Mouse (Mus musculus) MEL (cell line): ENCODE results near the gene Kyat1.
"Not testable (repeated sequence)": the region's sequence is repeated elsewhere in the genome, so short reads cannot be mapped to it uniquely, and the experiment has no call there.

Experiments
- BHLHE40 ChIP-seq: IDR thresholded peaks from 2 replicates; pipeline ENCODE4 v1.6.1; 2012; ENCODE audit warnings: low read depth, mild to moderate bottlenecking, inconsistent platforms, low read length, improper control_type of control experiment, borderline replicate concordance
- CTCF ChIP-seq, 3 experiments: IDR thresholded peaks in 2 of 3; conservative IDR thresholded peaks in 1 of 3; 2 replicates each; pipeline ENCODE4 v1.5.1; 2011 to 2012; ENCODE audit warnings: low read length in 3 of 3, low read depth in 2 of 3, mild to moderate bottlenecking in 2 of 3, improper control_type of control experiment in 1 of 3, inconsistent platforms in 1 of 3, mixed read lengths in 1 of 3, moderate library complexity in 1 of 3; ENCODE audit not compliant: control insufficient read depth in 1 of 3, insufficient read depth in 1 of 3, poor library complexity in 1 of 3, severe bottlenecking in 1 of 3
- ELF1 ChIP-seq: IDR thresholded peaks from 2 replicates; pipeline ENCODE4 v1.6.1; 2014; ENCODE audit warnings: low read depth, mild to moderate bottlenecking, inconsistent platforms, low read length, improper control_type of control experiment, moderate library complexity
- GABPA ChIP-seq: IDR thresholded peaks from 2 replicates; pipeline ENCODE4 v1.6.1; 2012; ENCODE audit warnings: low read depth, mild to moderate bottlenecking, inconsistent platforms, low read length, improper control_type of control experiment, moderate library complexity
- HCFC1 ChIP-seq: IDR thresholded peaks from 2 replicates; pipeline ENCODE4 v1.6.1; 2012; ENCODE audit warnings: low read depth, mild to moderate bottlenecking, inconsistent platforms, low read length, improper control_type of control experiment, moderate library complexity
- JUND ChIP-seq: IDR thresholded peaks from 2 replicates; pipeline ENCODE4 v1.6.1; 2011; ENCODE audit warnings: low read depth, mild to moderate bottlenecking, improper control_type of control experiment, low read length
- MEF2A ChIP-seq: IDR thresholded peaks from 2 replicates; pipeline ENCODE4 v1.6.1; 2014; ENCODE audit warnings: low read depth, mild to moderate bottlenecking, inconsistent platforms, low read length, improper control_type of control experiment; ENCODE audit not compliant: poor library complexity, insufficient replicate concordance, severe bottlenecking; ENCODE audit errors: extremely low read depth
- MYC ChIP-seq: IDR thresholded peaks from 2 replicates; pipeline ENCODE4 v1.6.1; 2011; ENCODE audit warnings: low read depth, mild to moderate bottlenecking, low read length, improper control_type of control experiment, moderate library complexity
- POLR2A ChIP-seq, 2 experiments: IDR thresholded peaks; 2 replicates each; pipeline ENCODE4 v1.6.1; 2011 to 2012; ENCODE audit warnings: low read length in 2 of 2, mild to moderate bottlenecking in 2 of 2, control low read depth in 1 of 2, improper control_type of control experiment in 1 of 2, low read depth in 1 of 2, moderate library complexity in 1 of 2; ENCODE audit not compliant: control insufficient read depth in 1 of 2, insufficient read depth in 1 of 2, poor library complexity in 1 of 2
- SIN3A ChIP-seq: IDR thresholded peaks from 2 replicates; pipeline ENCODE4 v1.6.1; 2012; ENCODE audit warnings: low read length, improper control_type of control experiment, inconsistent platforms
- USF1 ChIP-seq: IDR thresholded peaks from 2 replicates; pipeline ENCODE4 v1.6.1; 2014; ENCODE audit warnings: low read depth, mild to moderate bottlenecking, inconsistent platforms, low read length, improper control_type of control experiment, moderate library complexity

GRCm38 (mm10) chr2:30140021-30140420, 65.6 kb downstream of the Kyat1 start:
- not testable (repeated sequence) for TF ChIP-seq POLR2A (IDR thresholded peaks at IDR 0.05; ENCODE audit: control insufficient read depth in 1 of 2, insufficient read depth in 1 of 2, low read depth in 1 of 2, low read length in 2 of 2, poor library complexity in 1 of 2); CTCF (IDR thresholded peaks at IDR 0.05 in 2 of 3, conservative IDR thresholded peaks at IDR 0.05 in 1 of 3; ENCODE audit: control insufficient read depth in 1 of 3, insufficient read depth in 1 of 3, low read depth in 2 of 3, low read length in 3 of 3, poor library complexity in 1 of 3, severe bottlenecking in 1 of 3); BHLHE40; SIN3A; HCFC1; MYC; ELF1; USF1; MEF2A; JUND; GABPA
